Mouse (Mus musculus) retina, postnatal 1 day (tissue): ENCODE measurements around the gene Atxn7.
A peak's percentile ranks its signal among the peaks of the same experiment; 100 is the strongest.
"Not testable (repeated sequence)": the region's sequence is repeated elsewhere in the genome, so short reads cannot be mapped to it uniquely, and the experiment has no call there.

Source experiments
- DNase-seq: peaks from one replicate; pipeline ENCODE4 v3.0.0-alpha.2; 2012

The Atxn7 gene

DNA sequence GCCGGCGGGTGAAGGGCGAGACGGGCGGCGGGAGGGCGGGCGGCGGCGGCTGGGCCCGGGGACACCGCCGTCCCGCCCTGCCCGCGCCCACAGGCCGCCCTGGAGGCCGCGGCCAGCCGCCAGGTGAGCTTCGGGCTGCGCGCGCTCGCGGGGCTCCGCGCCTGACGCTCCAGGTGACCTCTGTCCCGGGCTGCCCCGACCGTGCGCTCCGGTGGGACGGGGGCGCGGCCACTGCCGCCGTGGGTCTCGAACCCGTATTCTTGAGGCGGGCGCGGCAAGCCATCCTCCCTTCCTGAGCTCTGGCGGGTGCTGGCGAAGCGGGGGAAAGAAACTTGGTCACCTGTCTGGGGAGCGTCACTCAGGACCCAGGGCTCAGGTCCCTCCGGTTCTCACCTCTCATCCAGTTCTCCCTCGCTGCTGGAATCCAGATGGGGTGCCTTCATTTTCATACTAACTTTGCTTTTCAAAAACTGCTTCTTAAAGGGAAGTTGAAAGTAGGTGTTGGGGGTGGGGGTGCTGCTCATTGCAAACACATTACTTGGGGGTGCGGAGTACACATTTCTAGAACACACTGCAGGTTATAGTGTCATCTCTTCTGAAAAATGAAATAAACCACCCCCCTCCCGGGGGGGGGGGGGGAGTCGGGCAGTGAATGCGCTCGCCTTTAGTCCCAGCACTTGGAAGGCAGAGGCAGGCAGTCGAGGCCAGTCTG lies at the start of gene Atxn7, which contains the start of gene Thoc7:
Gene Atxn7 (plus strand): TSS at position 40 of the 712 bp plus-strand sequence.
Gene Thoc7 (minus strand): TSS at position 452 of the 712 bp plus-strand sequence.
- peak; percentile 59 for DNase-seq

DNA sequence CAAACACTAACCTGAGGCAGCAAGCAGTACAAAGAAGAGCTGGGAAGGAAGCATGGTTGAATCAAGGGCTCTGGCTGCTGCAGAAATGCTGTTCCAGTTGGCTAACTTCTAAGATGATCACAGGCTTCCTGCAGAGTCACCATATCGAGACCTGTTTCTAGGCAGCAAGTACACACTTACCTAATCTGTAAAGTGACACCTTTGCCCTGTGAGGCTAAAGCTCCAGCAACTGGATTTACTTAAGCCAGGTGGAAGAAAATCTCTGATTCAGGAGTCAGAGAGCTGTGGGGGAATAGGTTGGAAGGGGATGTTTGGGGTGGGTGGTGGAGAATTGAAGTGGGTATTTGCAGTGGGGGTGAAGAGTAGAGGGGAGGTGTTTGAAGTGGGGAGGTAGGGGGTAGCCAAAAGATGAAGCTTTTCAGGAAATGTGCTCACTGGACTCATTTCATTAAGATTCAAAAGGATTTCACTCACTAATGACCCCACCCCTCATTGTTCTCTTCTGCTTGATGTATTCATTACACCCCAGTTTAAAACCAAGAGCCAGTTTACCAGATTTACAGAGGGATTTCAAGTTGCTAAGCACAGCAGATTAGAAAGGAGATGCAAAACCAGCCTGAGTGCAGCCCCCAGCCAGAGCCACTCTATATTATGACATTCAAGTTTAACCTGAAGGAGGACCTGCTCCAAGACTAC lies 46.7 kb upstream of the Atxn7 start, which contains the start of gene Gm281:
Gene Gm281 (minus strand): TSS at position 92 of the 696 bp plus-strand sequence.
- DNase-seq = no peak

DNA sequence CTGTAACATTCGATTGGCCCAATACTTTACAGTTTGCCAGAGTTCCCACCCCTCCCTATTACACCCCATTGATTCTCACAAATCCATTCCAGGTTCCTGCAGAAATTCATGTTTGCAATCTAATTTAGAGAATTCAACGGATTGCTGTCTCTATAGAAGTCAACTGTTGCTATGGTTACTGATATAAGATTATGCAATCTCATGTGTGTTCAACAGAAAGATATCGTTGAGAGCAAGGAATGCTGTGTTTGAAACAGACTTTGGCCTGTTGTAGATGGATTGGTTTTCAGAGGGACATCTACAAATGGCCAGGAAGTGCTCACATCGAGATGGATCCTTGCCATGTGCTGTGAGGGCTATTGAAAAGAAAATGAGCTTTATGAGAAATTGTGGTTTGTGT lies 46.0 kb upstream of the Atxn7 start:
- DNase-seq = no peak

DNA sequence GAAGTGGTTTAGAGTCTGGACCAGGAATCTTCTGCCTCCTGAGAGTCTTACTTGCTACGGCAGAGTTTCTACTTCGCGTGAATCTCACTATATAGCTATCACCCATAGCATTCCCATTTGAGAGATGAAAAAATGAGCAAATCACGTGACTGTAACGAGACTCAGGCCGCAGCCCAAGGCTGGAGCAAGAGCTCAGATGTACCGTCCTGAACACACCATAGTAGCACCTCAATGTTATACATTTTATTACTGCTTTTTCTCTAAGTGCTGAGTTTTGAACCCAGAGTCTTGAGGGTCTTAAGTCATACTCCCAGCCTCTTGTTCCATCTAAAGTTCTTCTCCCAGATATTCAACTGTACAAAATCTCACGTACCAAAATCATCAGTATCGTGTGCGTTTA lies 44.0 kb upstream of the Atxn7 start:
- DNase-seq = no peak

DNA sequence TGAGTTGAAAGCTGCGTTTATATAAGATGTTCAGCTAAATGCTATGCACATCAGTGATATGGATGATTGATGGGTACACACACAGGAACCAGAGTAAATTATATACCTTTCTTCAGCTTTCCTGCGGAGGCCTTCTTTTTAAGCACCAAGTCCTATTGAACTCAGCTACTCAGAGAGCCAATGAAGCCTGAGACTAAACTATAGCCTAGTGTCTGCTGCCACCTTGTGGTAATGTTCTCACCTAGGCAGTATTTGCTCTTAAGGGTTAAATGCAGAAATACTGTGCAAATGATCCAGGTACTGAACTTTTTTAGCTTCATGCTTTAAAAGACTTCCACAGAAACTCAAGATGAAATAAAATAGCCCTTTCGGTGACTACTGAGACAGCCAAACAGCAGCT lies 43.6 kb upstream of the Atxn7 start:
- DNase-seq = peak; percentile 91

DNA sequence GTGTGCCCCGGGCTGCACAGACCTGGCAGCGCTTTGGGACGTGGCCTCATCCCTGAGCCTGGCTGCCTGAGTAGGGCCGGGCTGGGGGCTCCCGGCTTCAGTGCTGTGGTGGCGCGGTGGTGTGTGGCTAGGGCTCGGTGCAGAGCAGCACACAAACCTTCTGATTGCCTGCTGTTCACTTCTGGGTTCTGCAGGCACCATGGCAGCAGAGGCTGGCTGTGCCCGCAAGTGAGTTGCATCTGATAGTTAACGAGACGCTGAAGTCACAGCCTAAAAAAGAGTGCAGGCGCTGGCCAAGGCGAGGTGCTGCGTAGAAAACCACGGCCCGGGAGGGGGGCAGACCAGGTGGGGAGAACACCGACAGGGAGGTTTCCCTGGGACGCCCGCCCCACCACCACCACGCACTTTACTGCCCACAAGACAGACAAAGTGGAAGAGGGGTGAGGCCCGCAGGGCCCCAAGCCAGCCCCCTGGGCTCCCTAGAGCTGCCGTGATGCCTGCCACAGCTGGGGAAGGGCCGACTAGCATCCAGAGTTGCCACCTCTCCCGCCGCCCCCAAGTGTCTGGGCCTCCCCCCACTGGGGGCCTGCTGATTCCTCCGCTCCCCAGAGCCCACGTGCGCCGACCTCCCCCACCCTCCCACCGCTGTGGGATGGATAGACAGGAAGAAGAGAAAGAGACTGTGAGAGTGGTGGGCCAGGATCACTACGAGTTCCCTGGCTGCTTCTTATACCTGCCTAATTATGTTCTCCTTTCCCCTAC lies 27.8 kb upstream of the Atxn7 start:
- DNase-seq = peak; percentile 39

DNA sequence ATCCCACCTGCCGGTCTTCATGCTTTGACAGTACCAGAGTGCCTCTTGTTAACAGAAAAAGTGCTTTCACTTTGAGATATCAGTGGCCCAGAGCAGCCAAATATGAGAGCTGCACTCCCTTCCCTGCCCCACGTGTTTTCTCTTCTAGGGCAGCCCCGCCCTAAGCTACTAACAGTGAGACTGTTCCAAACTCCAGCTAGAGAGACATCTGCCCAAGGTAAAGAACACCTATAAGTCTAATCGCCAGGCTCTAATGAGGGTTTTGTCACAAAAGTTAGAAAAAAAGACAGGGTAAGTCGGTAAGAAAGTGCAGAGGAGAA lies 27.2 kb upstream of the Atxn7 start:
- DNase-seq = no peak

DNA sequence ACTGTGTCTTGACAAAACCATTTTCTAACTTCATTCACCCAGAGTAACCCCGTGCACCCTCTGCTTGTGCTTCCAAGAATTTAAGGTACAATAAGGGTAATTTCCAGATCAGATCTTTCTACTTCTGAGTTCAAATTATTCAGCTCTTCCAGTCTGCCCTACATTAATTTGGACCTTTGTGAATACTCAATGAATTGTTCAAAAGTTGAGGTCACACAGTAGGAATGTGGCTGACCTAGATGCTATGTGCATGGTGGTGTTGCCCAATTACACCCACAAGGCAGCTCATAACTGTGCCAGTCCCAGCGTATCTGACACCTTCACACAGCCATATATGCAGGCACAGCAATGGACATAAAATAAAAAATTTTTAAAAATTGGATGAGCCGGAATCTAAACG lies 16.6 kb upstream of the Atxn7 start:
- DNase-seq = peak; percentile 48

DNA sequence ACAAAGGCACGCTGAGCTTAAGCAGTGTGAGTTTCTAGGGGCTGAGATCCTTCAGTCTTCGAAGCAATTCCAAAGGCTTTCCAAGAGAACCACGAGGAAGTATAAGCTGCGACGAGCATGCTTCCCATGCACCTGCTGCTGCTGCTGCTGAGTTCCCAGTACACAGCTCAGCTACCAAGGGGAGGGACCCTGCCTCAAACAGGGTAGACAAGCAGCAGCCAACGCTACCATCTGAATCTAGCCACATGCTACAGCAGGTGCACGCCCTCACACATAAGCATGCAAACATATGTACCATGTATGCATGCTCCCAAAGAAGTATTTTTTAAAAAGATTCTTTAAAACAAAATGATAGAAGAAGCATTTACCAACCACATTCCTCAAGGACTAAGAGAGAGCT lies 12.9 kb upstream of the Atxn7 start:
- no peak for DNase-seq

DNA sequence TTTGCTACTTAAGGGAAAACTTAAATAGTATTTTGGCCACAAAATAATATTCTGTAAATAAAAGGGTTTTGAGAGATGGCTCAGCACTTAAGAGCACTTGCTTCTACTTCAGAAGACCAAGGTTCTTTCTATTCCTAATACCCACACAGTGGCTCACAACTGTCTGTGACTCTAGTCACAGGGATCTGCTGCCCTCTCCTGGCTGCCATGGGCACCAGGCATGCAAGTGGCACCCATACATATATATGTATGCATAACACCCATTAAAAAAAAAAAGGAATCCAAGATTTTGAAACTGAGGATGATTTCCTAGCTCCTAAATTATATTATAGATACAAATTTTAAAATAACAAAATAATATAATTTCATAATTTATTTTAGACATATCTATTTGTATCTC lies 10.8 kb upstream of the Atxn7 start:
- DNase-seq = peak; percentile 61

DNA sequence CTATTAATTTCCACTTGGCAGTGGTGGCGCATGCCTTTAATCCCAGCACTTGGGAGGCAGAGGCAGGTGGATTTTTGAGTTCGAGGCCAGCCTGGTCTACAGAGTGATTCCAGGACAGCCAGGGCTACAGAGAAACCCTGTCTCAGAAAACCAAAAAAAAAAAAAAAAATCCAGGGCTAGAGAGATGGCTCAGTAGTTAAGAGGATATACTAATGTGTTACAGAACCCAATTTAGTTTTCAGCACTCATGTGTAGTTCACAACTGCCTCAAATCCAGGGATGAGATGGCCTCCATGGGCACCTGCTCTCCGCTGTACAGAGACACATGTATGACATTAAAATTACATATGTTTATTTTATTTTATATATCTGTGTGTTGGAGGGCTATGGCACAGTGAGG lies 9.1 kb upstream of the Atxn7 start:
- DNase-seq = not testable (repeated sequence)

DNA sequence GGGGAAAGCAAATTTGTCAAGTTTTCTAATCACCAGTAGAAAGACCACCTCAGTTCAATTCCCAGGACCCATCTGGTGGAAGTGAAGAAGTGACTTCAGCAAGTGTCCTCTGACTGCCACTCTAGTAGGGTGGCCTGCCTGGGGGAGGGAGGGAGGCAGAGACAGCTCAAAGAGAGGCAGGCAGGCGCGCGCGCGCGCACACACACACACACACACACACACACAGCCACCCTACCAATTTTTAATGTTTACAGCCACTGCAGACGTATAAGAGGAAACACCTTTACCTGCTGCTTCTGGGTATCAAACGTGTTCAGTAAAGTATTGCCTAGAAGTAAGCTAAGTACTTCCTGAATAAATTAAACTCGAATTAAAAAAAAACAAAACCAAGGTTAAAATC lies 1.2 kb upstream of the Atxn7 start:
- DNase-seq = peak; percentile 49

DNA sequence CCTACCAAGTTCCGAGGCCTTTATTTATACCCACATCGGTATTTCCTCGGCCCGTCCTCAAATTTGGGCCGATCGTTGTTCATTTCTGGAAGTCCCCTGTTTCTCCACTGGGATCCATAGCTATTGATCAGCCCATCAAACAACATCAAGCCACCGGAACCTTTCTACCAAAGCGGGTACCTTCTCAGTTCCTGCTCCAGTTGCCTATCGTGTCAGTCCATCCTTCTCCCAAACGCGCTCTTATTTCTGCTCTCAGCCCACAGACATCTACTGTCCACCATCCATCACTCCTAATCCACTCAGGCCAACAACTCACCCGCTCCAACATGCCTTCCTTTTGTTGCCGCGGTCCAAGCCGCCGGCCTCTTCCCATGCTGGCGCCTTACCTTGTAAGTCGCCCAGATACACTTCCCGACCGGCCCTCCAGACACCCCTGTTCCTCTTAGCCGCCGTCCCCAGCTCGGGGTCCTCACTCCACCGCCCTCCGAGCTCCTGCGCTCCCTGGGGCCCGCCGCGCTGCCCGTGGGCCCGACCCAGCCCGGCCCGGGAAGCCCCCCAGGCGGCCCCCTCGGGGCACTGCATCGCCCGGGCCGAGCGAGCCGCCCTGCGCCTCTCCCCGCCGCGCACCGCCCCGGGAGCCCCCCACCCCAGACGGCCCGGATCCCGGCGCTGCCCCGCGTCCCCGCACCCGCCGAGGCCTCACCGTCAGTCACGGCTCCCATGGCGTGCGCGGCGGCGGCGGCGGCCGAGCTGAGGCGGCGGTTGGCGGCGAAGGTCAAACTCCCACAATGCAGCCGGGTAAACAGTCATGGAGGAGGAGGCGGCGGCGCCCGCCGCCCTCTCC lies 536 bp upstream of the Atxn7 start:
- DNase-seq = peak; percentile 88

DNA sequence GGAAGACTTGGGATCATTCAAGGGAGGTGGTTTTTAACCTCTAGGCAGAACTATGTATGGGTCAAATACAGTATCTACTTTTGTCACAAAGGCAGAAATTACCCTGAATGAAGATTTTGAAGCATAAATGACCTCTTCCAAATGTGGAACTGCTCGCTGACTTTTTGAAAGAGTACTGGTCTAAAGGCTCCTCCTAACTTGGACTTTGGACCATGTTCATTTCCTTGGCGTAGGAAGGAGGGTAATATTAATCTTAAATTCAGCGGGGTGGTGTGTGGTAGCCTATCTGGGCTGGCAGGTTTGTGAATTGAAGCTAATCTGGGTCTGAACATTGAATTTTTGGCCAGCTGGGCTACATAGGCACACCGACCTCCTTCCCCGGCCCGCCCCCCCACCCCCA lies 1.2 kb downstream of the Atxn7 start:
- DNase-seq = no peak

DNA sequence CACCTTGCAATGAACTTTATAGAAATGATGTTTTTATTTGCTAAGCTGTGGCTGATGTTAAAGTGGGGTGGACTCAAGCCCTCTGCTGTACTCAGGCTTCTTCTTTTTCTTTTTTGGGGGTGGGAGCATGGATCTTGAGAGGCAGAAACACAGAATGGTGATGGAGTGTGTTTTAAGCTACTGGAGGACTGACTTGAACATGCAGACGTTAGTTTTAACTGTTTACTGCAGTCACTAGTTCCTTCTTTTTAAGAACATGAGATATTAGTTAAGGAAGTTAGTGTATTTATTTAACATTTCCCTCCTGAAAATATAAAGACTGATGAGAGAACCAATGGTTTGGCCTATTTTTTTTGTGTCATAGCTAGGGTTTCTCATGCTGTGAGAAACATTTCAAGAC lies 2.3 kb downstream of the Atxn7 start:
- DNase-seq = no peak

DNA sequence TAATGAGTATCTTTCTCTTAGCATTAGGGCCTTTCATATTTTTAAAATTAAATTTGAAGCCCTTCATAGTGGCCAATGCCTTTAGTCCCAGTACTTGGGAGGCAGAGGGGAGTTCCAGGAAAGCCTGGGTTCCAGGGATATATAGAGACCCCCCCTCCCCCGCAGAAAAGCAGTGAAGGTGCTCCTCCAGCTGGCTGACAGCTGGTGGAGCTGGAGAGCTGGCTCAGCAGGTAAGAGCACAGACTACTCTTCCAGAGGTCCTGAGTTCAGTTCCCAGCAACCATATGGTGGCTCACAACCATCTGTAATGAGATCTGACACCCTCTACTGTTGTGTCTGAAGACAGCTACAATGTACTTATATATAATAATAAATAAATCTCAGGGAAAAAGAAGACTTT lies 6.4 kb downstream of the Atxn7 start:
- no peak for DNase-seq

DNA sequence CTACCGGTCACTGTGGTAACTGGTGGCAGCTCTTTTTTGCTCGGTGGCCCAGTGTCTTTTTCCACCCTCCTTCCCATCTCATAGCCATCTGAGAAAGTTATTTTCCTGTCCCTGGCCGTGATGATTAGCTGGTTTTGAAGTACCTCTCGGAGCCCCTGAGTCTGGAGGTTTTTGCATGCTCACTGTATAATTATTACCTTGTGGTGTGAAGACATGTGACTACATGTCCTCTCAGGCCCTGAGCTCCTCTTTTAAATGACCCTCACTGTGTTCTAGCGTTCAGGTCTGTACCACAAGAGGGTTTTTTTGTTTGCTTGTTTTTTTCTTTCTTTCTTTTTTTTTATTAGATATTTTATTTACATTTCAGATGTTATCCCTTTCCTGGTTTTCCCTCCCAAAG lies 7.2 kb downstream of the Atxn7 start:
- no peak for DNase-seq

DNA sequence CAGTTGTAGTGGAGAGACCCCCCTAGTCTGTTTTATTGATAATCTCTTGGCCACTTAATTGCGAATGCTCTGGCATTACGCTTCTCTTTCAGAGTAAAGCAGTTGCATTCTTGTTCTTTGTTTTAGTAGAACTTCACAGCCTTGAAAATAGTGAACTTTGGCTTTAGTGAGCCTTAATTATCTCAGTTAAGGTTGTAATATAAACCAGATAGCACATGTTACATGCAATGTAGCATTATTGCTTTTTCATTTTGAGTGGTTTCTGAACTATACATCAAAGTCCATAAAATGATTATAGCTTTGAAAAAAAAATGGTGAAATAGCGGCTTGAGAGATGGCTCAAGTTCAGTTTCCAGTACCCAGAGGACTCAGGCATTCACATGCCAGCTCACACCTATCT lies 9.3 kb downstream of the Atxn7 start:
- no peak for DNase-seq

DNA sequence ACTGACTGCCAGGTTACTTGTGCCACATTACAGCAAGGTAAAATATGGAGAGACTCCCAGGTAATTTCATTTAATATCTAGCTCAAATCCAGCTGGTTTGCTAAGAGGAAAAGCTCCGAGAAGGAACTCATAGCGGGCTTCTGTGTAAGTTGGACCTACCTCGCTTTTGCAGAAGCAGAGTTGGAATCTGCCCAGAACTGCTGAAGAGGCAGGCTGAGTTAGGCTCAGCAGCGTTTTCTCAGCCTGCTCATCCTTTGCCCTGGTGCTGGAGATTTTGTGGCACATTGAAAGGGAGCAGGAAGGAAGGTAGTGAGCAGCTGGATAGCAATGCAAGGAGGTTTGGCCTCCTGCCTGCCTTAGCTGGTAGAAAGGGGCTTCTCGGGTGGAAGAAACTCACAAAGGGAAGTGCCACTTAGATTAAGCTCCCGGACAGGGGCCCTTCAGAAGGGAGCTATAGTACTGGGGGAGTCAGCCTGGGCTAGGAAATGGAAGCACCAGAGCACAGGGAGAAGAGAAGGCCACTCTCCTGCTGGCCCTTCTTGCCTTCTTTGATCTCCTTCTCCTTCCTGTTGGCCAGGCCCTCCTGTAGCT lies 10.5 kb downstream of the Atxn7 start:
- no peak for DNase-seq

DNA sequence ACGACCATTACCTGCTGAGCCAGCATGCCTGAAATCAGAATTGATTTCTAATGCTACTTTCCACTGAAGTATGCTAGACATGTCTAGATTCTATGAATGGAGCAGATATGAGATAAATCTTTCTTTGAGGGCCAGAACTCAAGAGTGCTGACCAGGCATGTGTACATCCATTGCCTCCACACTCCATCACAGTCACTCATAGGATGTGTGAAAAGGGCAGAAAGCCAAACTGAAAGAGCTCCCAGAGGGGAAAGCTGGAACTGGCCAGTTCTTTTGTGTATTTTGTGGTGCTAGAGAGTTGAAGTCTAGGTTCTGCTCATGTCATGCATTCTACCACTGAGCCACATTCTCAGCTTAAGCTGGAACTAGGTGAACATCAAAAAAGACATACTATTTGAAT lies 16.3 kb downstream of the Atxn7 start:
- no peak for DNase-seq

DNA sequence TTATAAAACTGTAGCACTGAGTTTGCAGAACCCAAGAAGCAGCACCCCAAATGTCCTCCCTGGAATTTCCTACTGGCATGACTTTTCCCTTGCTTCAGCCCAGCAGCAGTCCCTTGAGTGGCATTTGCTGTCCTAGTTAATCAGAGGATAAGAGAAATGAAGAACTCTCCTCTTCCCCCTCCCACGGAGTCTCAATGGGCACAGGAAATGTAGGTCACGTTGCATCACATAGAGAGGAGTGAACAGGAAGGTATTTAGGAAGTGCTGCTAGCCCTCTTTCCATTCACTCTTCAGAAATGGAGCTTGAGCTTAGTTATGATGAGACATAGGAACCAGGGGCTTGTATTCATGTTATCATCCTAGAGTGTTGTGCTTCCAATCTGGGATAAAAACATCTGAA lies 20.0 kb downstream of the Atxn7 start:
- DNase-seq = peak; percentile 85

DNA sequence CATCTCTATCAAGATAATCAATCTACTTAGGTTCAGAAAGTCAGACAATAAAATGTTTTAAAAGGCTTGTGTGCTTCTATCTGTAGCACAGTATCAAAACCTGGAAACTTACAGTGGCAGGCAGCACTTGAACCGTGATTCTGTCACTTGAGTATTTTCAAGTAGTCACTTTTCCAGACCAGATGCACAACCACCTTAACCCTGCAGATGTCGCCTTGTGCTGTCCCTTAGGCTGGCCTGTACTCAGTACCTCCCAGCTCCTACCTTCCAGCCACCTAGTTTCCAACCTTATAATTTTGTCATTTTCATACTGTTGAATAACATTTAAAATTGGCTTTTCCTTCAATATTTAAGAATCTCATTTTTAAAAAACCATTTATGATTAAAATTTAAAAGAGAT lies 20.9 kb downstream of the Atxn7 start:
- no peak for DNase-seq

DNA sequence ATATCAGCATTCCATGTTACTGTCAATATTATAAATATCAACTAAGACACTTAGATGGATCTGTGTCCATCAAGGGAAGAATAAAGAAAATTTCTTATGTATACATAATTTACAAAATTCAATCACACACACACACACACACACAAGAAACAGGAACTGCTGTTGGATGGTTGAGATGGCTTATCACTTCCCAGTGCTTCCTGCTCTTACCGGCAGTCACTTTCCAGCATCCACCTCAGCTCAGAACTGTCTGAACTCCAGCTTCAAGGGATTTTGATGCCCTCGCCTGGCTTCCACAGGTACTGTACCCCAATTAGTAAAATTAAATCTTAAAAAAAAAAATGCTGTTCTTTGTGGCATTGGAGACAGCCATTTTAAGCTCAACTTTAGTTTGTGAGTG lies 27.2 kb downstream of the Atxn7 start:
- no peak for DNase-seq
